Mouse (Mus musculus) brain, embryonic 18.5 days (tissue): ENCODE results near the gene Sfi1.
"Not testable (repeated sequence)": the region's sequence is repeated elsewhere in the genome, so short reads cannot be mapped to it uniquely, and the experiment has no call there.

Experiments
- DNase-seq: peaks from one replicate; pipeline ENCODE4 v3.0.0-alpha.2; 2012; ENCODE audit warnings: low read depth, low spot score

Gene Sfi1

GRCm38 (mm10) chr11:3193363-3193762, at the start of gene Sfi1:
Sfi1 (minus strand) TSS chr11:3193463.
- no peak for DNase-seq

GRCm38 (mm10) chr11:3242395-3242794, 49.1 kb upstream of the Sfi1 start:
- DNase-seq = no peak

- no peak for DNase-seq
Observed at GRCm38 (mm10) chr11:3235277-3235676, 42.0 kb upstream of the Sfi1 start.

- DNase-seq = no peak
Observed at GRCm38 (mm10) chr11:3233704-3234103, 40.4 kb upstream of the Sfi1 start.

- no peak for DNase-seq
Observed at GRCm38 (mm10) chr11:3232248-3232647, 39.0 kb upstream of the Sfi1 start.

DNA sequence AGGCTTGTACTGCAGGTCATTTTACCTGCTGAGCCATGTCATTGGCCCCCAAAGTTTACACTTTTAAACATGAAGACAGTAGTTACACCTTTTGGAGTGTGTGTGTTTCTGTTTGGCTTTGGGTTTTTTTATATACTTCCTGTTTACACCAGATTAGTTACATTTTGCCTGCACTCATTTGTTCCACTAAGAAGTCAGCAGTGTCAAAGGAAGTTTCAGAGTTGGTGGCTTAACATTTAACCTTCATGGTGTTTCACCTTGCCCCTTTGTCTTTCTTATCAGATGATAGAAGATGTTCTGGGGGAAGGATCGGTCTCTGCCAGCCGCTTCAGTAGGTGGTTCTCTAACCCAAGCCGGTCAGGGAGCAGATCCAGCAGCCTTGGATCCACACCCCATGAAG, 33.9 kb upstream of the Sfi1 start:
- no peak for DNase-seq

GRCm38 (mm10) chr11:3223105-3223504, 29.8 kb upstream of the Sfi1 start:
- no peak for DNase-seq

- no peak for DNase-seq
Observed at GRCm38 (mm10) chr11:3212526-3212925, 19.3 kb upstream of the Sfi1 start.

DNA sequence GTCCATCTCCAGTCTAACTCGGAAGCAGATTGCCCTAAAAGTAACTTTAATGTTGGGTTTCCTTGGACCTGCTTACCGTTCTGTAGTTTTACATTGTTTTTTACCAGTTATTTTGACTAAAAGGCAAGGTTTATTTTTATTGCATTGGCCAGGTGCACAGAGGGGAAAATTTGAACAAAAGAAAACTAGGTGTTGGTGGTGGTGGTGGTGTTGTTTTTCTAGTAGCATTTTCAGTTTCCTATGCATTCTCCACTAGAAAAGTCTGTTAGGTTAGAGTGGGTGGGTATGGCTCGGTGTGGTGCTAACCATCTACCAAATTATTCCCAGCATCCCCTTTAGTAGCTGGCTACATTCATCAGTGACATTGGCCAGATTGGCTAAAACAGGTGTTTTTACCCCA, 13.5 kb upstream of the Sfi1 start:
- no peak for DNase-seq

DNA sequence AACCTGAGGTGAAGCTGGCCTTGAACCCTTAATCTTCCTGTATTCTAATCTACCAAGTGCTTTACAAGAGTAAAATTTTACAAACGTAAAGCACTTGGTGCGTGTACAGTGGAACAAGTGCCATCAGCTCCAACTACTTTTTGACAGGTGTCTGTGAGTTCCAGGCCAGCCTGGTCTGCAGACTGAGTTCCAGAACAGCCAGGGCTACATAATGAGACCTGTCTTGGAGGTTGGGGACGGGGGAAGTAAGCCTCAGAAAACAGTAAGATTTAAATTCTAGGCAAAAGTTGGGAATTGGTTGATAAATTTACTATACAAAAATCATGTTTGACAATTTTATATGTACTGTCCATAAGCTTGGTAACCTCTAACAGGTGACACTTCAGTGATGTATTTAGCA, 11.9 kb upstream of the Sfi1 start:
- no peak for DNase-seq

- no peak for DNase-seq
Observed at GRCm38 (mm10) chr11:3203771-3204170, 10.5 kb upstream of the Sfi1 start.

DNA sequence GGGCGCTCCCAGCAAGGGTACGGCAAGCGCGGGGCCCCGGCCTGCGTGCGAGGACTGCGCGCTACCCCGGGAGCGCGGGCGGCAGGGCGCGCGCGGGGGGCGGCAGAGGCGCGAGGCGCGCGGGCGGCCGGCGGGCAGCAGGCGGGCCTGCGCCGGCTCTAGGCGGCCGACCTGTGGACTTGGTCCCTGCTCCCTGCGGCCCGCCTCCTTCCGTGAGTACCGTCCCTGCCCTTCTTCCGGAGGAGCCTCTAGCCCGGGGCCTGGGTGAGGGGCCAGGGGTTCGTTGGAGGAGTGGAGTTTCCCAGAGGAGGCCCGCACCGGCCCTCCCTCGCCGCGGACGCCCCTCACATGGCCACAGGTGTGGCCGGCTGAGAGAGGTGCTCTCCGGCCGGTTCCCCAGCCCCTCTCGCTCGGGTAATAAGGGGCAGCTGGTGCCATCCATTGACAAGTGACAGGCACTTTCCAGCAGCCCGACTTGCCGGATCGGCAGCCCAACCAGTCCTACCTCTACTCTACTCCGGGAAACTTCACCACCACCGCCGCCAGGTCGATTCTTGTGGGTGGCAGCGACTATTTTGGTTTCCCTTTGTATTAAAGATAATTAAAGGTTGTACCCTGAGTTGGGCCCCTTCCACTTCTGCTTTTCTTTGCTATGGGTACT, 9.6 kb upstream of the Sfi1 start:
- DNase-seq = no peak

DNA sequence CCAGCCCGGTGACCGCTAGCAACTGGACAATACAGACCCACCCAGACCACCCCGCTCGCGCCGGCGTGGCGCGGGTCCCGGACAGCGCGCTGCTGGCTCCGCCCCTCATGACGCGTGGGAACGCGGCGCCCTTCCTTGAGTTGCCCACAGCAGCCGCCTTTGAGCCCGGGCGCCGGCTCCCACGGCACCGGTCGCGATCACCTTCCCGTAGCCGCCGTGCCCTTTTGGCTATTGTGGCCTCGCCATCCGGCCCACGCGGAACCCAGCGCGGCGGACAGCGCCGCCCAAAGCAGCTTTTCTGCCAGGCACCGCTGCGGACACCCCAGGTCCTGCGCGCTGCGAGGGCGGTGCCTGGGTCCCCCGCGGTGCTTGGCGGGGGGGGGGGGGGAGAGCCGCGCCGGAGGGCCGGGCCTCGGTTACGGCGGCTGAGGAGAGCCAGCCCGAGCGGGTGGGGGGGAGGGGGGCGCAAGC, 9.0 kb upstream of the Sfi1 start, which contains the start of gene Eif4enif1:
TSS of gene Eif4enif1 (plus strand) at position 162 of the 471 bp plus-strand sequence.
- DNase-seq = peak; percentile 66

DNA sequence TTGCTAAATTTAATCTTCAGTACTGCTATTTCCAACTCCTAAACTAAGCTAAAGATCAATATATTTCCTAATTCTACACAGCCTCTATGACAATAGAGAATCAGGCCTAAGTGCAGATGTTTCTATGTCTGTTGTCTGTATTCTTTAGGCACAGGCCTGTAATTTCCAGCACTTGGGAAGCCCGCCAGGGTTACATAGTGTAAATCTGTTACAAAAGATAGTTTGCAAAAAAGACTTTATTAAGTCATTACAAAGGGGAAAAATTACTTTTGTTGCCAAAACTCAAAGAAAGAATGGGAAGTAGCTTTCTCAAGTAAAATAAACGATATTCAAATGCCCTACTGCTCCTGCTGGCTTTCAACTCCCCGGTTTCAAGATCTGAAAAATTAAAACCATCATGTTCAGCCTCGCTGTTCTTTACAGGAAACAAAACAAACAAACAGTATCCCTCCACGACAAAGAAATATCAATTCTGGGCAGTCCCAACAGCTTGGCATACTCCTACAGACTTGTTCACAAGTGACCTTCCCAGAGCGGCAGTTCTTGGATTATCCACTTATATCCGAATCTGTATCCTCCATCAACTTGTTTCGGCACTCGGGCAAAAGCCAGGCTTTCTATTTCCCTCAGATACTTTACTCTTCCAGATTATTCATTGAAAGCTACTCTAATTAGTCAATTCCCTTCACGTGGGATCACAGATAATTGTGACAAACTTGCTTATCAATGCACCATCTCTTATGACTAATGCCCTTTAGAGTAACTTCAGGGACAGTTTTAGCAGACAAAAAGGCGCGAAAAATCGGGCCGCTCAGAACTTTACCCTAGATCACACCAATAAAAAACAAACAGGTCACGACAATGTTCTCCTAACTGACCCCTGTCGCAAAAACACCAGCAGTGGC, 8.3 kb upstream of the Sfi1 start:
- no peak for DNase-seq

DNA sequence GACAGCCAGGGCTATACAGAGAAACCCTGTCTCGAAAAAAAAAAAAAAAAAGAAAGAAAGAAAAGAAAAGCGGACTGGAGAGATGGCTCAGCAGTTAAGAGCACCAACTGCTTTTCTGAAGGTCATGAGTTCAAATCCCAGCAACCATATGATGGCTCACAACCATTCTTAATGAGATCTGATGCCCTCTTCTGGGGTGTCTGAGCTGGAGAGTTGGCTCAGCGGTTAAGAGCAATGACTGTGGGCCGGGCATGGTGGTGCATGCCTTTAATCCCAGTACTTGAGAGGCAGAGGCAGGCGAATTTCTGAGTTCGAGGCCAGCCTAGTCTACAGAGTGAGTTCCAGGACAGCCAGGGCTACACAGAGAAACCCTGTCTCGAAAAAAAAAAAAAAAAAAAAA, 7.4 kb upstream of the Sfi1 start:
- DNase-seq = not testable (repeated sequence)

GRCm38 (mm10) chr11:3182707-3183106, 10.6 kb downstream of the Sfi1 start:
- DNase-seq = not testable (repeated sequence)

- DNase-seq = not testable (repeated sequence)
Observed at GRCm38 (mm10) chr11:3181971-3182370, 11.3 kb downstream of the Sfi1 start.

DNA sequence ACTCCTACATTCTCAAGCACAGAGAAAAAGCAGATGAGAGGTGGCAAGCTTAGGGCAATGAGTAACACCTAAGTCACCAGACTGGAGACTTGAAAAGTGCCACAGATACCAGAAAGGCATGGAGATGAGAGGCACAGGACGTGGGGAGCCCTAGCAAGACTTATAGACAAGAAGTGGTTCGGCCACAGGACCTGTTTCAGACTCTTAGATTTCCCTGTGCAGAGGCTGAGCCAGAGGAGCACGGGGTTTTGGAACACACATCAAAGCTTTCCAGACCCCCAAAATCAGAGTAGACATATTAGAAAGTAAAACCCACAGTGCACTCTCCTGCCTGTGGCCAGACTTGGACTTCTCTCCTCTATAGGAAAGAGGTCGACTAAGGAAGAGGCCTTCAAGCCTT, 12.0 kb downstream of the Sfi1 start:
- DNase-seq = not testable (repeated sequence)

- not testable (repeated sequence) for DNase-seq
Observed at GRCm38 (mm10) chr11:3180510-3181160, 12.6 kb downstream of the Sfi1 start.

DNA sequence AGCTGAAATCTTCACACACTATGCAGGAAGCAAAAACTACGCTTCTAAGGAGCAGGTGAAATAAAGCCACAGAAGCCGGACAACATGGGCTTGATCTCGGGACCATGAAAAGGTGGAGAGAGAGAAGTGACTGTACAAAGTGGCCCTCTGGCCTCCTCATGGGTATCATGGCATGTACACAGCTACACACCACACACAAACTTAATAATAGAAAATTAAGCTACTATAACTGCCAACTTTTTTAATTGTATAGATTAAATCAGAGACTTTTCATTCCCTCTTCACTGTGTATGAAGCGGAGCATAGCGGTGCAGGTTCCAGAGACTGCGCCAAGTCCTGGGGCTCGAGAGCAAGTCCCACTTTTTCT, 13.6 kb downstream of the Sfi1 start:
- not testable (repeated sequence) for DNase-seq

DNA sequence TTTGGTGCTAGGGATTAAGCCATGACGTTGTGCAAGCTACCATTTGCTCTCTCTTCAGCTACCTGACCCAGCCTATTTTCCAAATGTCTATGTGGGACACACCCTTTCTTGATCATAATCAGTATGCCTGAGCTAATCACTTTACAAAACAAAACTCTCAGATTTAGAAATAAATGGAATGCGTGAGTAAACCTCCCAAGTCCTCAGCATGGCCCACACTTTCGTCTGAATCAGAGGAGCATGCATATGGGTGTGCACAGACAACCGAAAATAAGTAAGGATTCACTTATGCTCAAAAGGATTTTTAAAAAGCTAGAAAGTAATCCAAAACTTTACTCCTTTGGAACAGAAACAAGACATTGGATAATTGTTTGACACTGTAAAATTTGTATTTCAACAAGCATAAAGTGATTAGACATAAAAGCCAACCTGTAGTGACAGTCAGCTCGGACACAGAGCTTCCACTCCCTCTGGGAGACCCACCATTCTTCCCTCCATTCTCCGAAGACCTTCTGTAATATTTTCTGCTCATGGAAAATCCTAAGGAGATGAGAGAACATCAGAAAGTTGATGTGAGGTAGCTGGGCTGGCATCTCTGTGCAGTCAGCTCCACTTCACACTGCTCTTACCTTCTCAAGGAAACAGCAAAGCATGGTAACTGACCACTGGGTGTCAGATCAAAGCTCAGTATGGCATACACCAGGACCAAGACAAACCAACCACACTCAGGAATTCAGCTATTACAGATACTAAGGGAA, 14.1 kb downstream of the Sfi1 start:
- not testable (repeated sequence) for DNase-seq
